Mouse (Mus musculus): ENCODE measurements around the gene Mavs. TPM values are rescaled to one million over a fixed set of nuclear protein-coding genes. Genes with fewer than 3 reads are reported as not detected.

Mavs gene
- 32.0 TPM for polyA plus RNA-seq (2015; fragmentation: Illumina TruSeq; extraction: RNeasy Lipid Tissue Mini Kit (QIAGEN cat#74804); ENCODE audit: insufficient read depth, low replicate concordance)

GRCm38 (mm10) chr2:131233307-131234126 is at the start of gene Mavs:
TSS of gene Mavs (plus strand) at chr2:131234063.

GRCm38 (mm10) chr2:131186771-131187601 is 46.9 kb upstream of the Mavs start, which contains the start of the genes Cdc25b and Spef1:
TSS of gene Cdc25b (plus strand) at chr2:131186949.
TSS of gene Spef1 (minus strand) at chr2:131187282.

DNA sequence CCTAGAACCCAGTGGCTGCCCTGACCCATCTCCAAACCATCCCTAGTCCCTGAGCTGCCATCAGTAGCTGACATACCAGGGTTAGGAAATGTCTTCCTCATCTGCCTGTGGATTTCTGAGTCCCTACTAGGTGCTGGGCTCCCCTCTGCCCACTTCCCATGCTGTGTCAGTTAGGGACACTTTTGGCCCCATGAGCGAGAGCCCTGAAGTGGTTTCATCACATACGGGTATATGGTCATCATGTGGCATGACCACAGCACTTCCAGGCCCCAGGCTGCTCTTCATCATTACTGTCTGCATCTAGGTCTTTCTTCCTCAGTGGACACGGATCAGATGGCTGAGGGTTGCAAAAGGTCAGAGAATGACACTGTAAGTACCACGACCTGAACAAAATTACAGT is 27.1 kb upstream of the Mavs start, which contains the start of gene Ap5s1:
Ap5s1 (plus strand) TSS at position 301 of the 400 bp plus-strand sequence.

GRCm38 (mm10) chr2:131262213-131262672 is 28.4 kb downstream of the Mavs start, which contains the start of gene Pank2:
TSS of gene Pank2 (plus strand) at chr2:131262495.

Other genes starting within 250 kb of the Mavs start
- 0.84 TPM for gene Gfra4, start 191.0 kb upstream of the Mavs start, polyA plus RNA-seq (2015; fragmentation: Illumina TruSeq; extraction: RNeasy Lipid Tissue Mini Kit (QIAGEN cat#74804); ENCODE audit: insufficient read depth, low replicate concordance)
- gene Adam33, start 170.2 kb upstream of the Mavs start, polyA plus RNA-seq (2015; fragmentation: Illumina TruSeq; extraction: RNeasy Lipid Tissue Mini Kit (QIAGEN cat#74804); ENCODE audit: insufficient read depth, low replicate concordance): 13.7 TPM
- 14.5 TPM for gene Siglec1, start 147.3 kb upstream of the Mavs start, polyA plus RNA-seq (2015; fragmentation: Illumina TruSeq; extraction: RNeasy Lipid Tissue Mini Kit (QIAGEN cat#74804); ENCODE audit: insufficient read depth, low replicate concordance)
- 1.2 TPM for gene Hspa12b, start 106.8 kb upstream of the Mavs start, polyA plus RNA-seq (2015; fragmentation: Illumina TruSeq; extraction: RNeasy Lipid Tissue Mini Kit (QIAGEN cat#74804); ENCODE audit: insufficient read depth, low replicate concordance)
- not detected for gene Gm11037, start 100.6 kb upstream of the Mavs start, polyA plus RNA-seq (2015; fragmentation: Illumina TruSeq; extraction: RNeasy Lipid Tissue Mini Kit (QIAGEN cat#74804); ENCODE audit: insufficient read depth, low replicate concordance)
- gene 1700037H04Rik, start 74.0 kb upstream of the Mavs start, polyA plus RNA-seq (2015; fragmentation: Illumina TruSeq; extraction: RNeasy Lipid Tissue Mini Kit (QIAGEN cat#74804); ENCODE audit: insufficient read depth, low replicate concordance): 6.9 TPM
- 18.1 TPM for gene Cenpb, start 54.0 kb upstream of the Mavs start, polyA plus RNA-seq (2015; fragmentation: Illumina TruSeq; extraction: RNeasy Lipid Tissue Mini Kit (QIAGEN cat#74804); ENCODE audit: insufficient read depth, low replicate concordance)
- 60.5 TPM for gene Cdc25b, start 47.1 kb upstream of the Mavs start, polyA plus RNA-seq (2015; fragmentation: Illumina TruSeq; extraction: RNeasy Lipid Tissue Mini Kit (QIAGEN cat#74804); ENCODE audit: insufficient read depth, low replicate concordance)
- 2.8 TPM for gene Spef1, start 46.8 kb upstream of the Mavs start, polyA plus RNA-seq (2015; fragmentation: Illumina TruSeq; extraction: RNeasy Lipid Tissue Mini Kit (QIAGEN cat#74804); ENCODE audit: insufficient read depth, low replicate concordance)
- gene Ap5s1, start 27.0 kb upstream of the Mavs start, polyA plus RNA-seq (2015; fragmentation: Illumina TruSeq; extraction: RNeasy Lipid Tissue Mini Kit (QIAGEN cat#74804); ENCODE audit: insufficient read depth, low replicate concordance): 7.4 TPM
- 55.3 TPM for gene Pank2, start 28.4 kb downstream of the Mavs start, polyA plus RNA-seq (2015; fragmentation: Illumina TruSeq; extraction: RNeasy Lipid Tissue Mini Kit (QIAGEN cat#74804); ENCODE audit: insufficient read depth, low replicate concordance)
- 4.0 TPM for gene Rnf24, start 118.8 kb downstream of the Mavs start, polyA plus RNA-seq (2015; fragmentation: Illumina TruSeq; extraction: RNeasy Lipid Tissue Mini Kit (QIAGEN cat#74804); ENCODE audit: insufficient read depth, low replicate concordance)

All from spleen, adult 10 weeks (tissue).